Mouse (Mus musculus): ENCODE results near the gene Olfr1450. TPM values are rescaled to one million over a fixed set of nuclear protein-coding genes. Genes with fewer than 3 reads are reported as not detected.

Gene Olfr1450
- polyA plus RNA-seq, 1 experiment = not detected

DNA sequence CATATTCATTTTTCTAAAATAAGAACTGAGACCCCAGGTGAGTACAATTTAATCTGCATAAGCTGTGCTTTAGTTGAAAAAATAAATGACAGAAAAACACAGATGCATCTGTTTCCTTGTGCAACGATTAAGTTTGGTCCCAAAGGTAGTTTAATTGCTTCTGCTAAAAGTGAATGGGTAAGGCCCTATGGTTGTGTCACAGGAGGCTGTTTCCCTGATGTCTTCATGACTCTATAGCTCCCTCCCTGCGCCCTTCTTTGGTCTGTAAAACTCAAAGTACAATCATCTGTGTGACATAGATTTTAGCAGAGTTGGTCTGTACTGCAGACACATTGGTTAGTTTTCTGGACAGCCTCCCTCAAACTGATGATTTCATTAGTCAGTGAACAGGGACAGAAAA is 44.7 kb downstream of the Olfr1450 start, which contains the start of gene Olfr1451:
Gene Olfr1451 (plus strand): TSS at position 301 of the 400 bp plus-strand sequence.
- no peaks in the 10 kb centered on the region for H3K36me3 ChIP-seq (ENCODE audit: control insufficient read depth, insufficient read depth)
- no peaks in the 10 kb centered on the region for H3K79me2 ChIP-seq (ENCODE audit: control insufficient read depth, insufficient read depth)
- TF ChIP-seq FOSL1 (IDR thresholded peaks at IDR 0.05; ENCODE audit: insufficient read depth, low read length, poor library complexity, severe bottlenecking) (no peak), MYOG (IDR thresholded peaks at IDR 0.05; ENCODE audit: control insufficient read depth, extremely low read depth, insufficient read length) (no peak), CEBPB (IDR thresholded peaks at IDR 0.05; ENCODE audit: low read depth) (no peak), MAX (IDR thresholded peaks at IDR 0.05) (no peak), USF1 (IDR thresholded peaks at IDR 0.05; ENCODE audit: low read depth) (no peak), CTCF (IDR thresholded peaks at IDR 0.05; ENCODE audit: control insufficient read depth, insufficient read depth, insufficient read length) (no peak), MYOD1 (IDR thresholded peaks at IDR 0.05; ENCODE audit: control insufficient read depth, insufficient read length, low read depth) (no peak)
- no peak within 1 kb of the TSS for H3K4me3 ChIP-seq (ENCODE audit: insufficient read depth, poor library complexity, severe bottlenecking)
- H3K79me3 ChIP-seq (ENCODE audit: low read depth) = no peaks in the 10 kb centered on the region
- H3ac ChIP-seq (ENCODE audit: control insufficient read depth, insufficient read length, low read depth) = no peak within 1 kb of the TSS
- H3K27me3 ChIP-seq (ENCODE audit: control insufficient read depth, insufficient read depth, insufficient read length) = no peaks in the 10 kb centered on the region

Other genes starting within 250 kb of the Olfr1450 start
- gene Cntf, start 184.6 kb upstream of the Olfr1450 start, polyA plus RNA-seq (2012; fragmentation: generic; extraction: Trizol) = 1.4 TPM
- gene Zfp91, start 154.1 kb upstream of the Olfr1450 start, polyA plus RNA-seq (2012; fragmentation: generic; extraction: Trizol) = 25.0 TPM
- 0.11 TPM for gene Lpxn, start 154.1 kb upstream of the Olfr1450 start, polyA plus RNA-seq (2012; fragmentation: generic; extraction: Trizol)
- not detected for gene Gm5244, start 103.6 kb upstream of the Olfr1450 start, polyA plus RNA-seq (2012; fragmentation: generic; extraction: Trizol)
- not detected for gene Olfr1444, start 93.0 kb upstream of the Olfr1450 start, polyA plus RNA-seq (2012; fragmentation: generic; extraction: Trizol)
- gene Olfr1445, start 66.4 kb upstream of the Olfr1450 start, polyA plus RNA-seq (2012; fragmentation: generic; extraction: Trizol) = not detected
- gene Olfr1446, start 56.7 kb upstream of the Olfr1450 start, polyA plus RNA-seq (2012; fragmentation: generic; extraction: Trizol) = not detected
- not detected for gene Olfr1447, start 46.5 kb upstream of the Olfr1450 start, polyA plus RNA-seq (2012; fragmentation: generic; extraction: Trizol)
- not detected for gene Olfr1448, start 25.8 kb upstream of the Olfr1450 start, polyA plus RNA-seq (2012; fragmentation: generic; extraction: Trizol)
- gene Olfr1449, start 19.4 kb upstream of the Olfr1450 start, polyA plus RNA-seq (2012; fragmentation: generic; extraction: Trizol) = not detected
- gene Olfr1451, start 44.8 kb downstream of the Olfr1450 start, polyA plus RNA-seq (2012; fragmentation: generic; extraction: Trizol) = not detected
- not detected for gene Olfr1453, start 78.1 kb downstream of the Olfr1450 start, polyA plus RNA-seq (2012; fragmentation: generic; extraction: Trizol)
- gene Olfr1454, start 110.4 kb downstream of the Olfr1450 start, polyA plus RNA-seq (2012; fragmentation: generic; extraction: Trizol) = not detected
- not detected for gene Olfr1457, start 147.6 kb downstream of the Olfr1450 start, polyA plus RNA-seq (2012; fragmentation: generic; extraction: Trizol)
- gene Olfr1458, start 156.5 kb downstream of the Olfr1450 start, polyA plus RNA-seq (2012; fragmentation: generic; extraction: Trizol) = not detected
- 0.01 TPM for gene Olfr1459, start 199.3 kb downstream of the Olfr1450 start, polyA plus RNA-seq (2012; fragmentation: generic; extraction: Trizol)
- not detected for gene Olfr1461, start 212.7 kb downstream of the Olfr1450 start, polyA plus RNA-seq (2012; fragmentation: generic; extraction: Trizol)
- gene Olfr1462, start 235.5 kb downstream of the Olfr1450 start, polyA plus RNA-seq (2012; fragmentation: generic; extraction: Trizol) = not detected